Mouse (Mus musculus): ENCODE data around the gene Grik4.

Gene Grik4

DNA sequence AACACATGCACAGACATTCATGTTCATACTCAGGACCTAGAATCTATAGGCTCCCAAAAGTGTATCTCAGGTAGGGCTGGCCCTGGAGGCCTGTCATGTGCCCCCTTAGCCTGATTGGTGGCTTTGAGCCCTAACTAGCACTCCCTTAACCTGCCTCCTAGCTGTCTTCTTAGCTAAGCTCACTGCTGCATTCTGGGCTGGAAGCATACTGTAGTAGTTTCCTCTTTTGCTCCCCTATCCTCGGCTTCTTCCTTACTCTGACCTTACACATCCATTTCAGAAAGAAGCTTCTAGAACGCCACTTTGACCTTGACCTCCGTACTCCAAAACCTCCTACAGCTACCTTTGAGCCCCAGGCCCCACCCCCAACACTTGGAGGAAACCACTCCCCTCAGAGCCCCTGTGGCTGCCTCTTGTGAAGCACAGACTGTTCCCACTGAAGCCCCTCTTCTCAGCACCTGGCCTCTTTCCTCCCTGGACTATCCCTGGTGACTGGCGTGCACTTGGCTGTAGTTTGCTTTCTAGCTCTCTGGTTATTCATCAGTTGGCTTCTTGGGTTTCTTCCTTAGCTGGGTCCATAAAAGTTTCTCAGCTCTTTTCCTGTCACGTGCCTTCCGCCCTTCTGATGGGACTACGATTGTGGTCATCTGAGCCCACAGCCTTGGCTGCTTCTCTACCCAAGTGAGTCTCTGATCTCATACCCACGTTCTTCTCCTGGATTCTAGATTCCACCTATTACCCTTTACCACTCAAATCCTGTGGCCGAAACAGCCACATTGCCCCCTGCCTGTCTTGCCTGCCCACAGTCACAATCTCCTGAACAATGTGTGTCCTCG, 84.1 kb downstream of the Grik4 start:
- DNase-seq (ENCODE audit: low spot score) = no peak

DNA sequence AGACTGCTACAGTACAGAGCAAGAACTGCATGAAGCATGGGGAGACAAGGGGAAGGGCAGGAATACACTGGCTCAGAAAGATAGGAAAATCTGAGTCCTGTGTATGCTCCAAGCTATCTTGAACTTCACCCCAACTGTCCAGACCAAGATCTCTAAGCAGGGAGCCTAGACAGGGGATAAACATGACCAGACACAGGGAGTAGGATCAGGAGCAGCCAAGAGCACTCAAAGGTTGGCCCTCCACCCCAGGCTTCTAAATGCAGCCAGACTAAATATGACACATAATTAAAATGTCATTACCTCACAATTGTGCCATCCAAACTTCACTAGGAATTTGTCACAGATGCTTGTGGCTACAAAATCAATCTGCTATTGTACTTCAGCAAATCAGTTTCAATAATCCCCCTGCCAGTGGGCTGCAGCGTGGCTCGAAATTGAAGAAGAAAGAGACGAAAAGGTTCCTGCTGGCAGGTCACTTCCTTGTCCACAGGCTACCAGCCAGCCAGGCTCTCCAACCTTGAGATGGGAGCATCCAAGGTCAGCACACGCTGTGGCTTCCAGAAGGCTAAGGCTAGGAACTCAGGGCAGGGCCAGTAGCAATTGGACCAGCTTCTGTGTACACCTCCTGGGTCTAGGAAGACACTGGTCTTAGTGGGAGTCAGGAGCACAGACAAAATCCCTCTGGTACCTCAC, 85.1 kb downstream of the Grik4 start:
- DNase-seq (ENCODE audit: low spot score) = no peak

DNA sequence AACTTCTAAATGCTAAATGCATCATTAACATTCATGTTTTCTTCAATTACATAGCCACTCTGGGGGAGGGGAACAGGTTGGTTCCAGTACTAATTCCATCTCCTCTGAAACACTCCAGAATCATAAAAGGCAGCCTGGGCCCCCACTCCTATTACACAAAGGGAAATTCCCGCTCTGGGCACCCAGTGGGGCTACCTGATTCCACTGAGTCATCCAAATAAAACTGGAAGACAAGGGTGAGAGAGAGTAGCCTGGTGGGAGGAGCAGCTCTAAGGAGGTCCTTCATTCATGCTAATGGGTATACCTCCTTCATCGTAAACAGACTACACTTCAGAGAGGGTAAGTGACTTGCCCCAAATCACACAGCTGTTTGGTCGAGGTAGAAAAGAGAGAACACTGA, 85.7 kb downstream of the Grik4 start:
- no peak for DNase-seq (ENCODE audit: low spot score)

GRCm38 (mm10) chr9:42857756-42858155, 86.5 kb downstream of the Grik4 start:
- no peak for DNase-seq (ENCODE audit: low spot score)

DNA sequence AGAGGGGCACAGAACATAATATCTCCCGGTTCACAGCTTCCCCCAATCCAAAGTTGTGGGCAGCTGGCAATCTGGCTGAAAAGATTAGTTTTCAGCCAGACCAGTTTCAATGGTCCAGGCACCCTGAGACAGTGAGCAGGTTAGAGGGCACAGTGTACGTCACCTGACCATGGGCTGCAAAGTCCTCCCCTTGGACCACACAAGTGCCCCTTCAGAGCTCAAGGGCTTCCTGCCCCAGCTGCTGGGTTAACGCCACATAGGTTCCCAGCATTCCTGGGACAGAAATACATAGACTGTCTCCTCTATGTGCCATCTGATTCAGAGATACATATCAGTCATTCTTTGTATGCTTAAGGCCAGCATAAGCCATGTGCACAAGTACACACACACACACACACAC, 91.2 kb downstream of the Grik4 start:
- no peak for DNase-seq (ENCODE audit: low spot score)

GRCm38 (mm10) chr9:42850063-42850462, 94.2 kb downstream of the Grik4 start:
- no peak for DNase-seq (ENCODE audit: low spot score)

GRCm38 (mm10) chr9:42848061-42848460, 96.2 kb downstream of the Grik4 start:
- DNase-seq (ENCODE audit: low spot score) = no peak

DNA sequence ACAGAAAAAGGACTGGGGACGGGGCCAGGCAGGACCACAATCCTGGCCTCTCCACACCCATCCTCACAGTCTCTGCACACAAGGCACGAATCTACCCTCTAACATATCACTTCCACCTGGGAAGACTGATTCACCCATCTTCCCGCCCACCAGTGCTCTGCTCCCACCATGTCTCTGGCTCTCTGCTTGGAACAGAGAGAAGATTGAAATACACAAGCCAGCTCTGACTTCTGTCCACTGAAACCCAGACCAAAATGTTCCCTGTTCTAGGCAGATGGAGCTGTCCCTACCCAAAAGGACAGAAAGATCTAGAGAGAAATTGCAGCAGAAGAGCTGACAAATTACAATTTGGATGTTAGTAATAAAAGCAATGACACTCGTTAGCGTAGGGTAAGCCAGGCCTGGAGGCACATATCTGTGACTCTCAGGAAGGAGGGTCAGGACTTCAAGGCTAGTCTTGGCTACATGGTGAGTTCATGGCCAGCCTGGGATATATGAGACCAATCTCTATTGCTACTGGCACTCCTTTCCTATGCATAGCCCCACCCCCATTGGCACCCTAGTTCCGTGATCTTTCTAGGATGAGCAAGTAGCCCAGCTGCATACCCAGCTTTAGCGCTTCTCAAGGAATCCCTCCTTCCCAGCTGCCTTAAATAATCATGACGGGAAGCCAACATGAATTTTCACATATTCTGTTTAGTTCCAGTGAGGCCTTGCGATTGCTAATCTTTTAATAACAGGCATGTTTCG, 97.4 kb downstream of the Grik4 start:
- DNase-seq (ENCODE audit: low spot score) = peak; percentile 13

DNA sequence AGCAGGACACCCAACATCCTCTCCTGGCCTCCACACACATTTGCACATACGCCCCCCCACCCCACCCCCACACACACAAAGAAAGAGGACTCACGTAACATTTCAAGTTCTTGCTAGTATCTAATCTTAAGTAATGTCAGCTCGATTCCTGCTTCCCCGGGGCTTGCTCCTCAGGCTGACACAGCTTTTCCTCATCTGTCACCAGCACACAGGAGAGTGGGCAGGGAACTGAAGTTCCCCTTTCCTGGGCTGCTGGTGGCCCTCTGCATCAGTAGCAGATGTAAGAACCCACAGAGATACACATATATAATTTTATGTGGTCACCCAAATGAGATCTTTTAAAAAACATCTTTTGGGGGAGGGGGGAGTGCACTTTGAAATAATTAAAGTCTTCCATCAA, 98.2 kb downstream of the Grik4 start:
- no peak for DNase-seq (ENCODE audit: low spot score)

DNA sequence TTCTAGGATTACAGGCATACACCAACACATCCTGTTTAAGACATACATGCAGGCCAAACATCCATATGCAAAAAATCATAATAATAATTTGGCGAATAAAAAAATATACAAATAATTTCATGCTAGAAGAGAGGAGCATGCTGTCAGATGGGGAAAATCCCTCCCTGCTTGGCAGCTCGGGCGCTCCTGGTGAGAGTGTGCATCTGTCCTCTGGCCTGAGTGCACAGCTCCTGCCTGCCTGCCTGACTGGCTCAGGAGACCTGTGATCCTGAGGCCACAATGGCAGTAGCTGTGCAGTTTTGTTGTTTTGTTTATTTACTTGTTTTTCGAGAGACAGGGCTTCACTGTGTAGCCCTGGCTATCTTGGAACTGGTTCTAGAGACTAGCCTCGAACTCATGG, 100.0 kb downstream of the Grik4 start:
- no peak for DNase-seq (ENCODE audit: low spot score)

GRCm38 (mm10) chr9:42838299-42838698, 106.0 kb downstream of the Grik4 start:
- DNase-seq (ENCODE audit: low spot score) = no peak

DNA sequence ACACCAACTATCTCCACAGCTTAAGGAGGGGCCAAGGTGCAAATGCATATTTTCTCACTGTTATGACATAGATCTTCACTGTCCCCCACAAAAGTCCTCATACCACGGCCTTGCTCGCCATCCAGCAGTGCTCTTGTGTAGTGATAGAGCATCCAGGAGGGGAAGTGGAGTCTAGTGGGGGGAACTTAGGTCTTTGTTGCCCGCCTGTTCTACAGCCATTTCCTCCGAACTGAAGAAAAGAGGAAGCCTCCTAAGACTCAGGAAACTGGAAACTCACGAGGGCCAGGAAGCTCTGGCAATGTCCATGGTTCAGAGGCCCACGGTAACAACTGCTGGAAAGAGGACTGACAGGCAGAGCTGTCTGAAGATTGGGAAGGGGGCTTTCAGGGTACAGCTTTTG, 106.8 kb downstream of the Grik4 start:
- DNase-seq (ENCODE audit: low spot score) = no peak

DNA sequence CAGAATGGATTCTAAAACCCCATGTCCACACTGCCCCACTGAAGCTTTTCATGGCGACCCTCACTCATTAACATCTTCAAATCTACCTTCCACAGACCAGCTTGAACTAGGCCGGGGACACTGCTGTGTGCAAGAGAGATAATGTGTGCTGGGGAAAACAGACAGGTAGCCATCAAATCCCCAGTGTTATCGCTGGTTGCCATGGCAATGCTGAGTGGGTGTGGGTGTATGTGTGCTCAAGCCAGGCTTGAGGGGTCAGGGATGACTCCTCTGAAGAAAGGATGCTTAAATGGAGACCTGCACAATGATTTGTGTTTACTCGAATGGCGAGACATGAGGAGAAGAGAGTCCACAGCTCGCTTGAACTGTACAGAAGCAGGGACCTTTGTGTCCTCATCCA, 112.7 kb downstream of the Grik4 start:
- no peak for DNase-seq (ENCODE audit: low spot score)

DNA sequence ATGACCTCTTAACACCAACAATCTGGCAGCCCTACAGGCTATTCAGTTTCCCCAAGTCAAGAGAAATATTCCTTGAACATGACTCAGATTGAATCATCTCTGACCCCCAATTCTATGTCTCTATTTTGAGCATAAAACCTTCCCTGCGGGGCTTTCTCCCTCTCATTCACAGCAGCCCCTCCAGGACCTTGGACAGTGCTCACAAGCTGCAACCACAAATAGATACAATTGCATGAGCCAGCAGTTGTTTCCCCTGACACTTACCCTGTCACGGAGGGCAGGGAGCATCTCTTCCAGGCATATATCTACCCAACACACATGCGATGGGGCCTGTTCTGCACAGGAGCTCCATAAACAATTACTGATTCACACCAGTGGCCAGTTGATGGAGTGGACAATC, 125.0 kb downstream of the Grik4 start:
- DNase-seq (ENCODE audit: low spot score) = no peak

GRCm38 (mm10) chr9:42816815-42817214, 127.5 kb downstream of the Grik4 start:
- no peak for DNase-seq (ENCODE audit: low spot score)

DNA sequence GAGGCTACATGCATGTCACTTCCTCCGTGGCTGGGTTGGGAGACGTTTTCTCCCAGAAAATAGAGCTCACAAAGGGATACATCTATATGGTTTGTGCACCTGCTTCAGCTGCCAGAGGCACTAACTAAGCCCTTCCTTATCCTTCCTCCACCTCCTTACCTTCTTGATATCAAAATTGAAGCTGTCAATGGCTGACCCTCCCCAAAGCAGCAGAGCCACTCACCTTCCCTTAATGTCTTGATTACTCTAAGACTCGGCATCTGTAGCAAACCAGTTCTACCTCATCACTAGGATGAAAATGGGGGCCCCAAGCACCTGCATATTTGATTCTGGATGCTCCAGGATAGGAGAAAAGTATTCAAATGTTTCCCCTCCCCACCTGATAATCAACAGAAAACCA, 135.1 kb downstream of the Grik4 start:
- DNase-seq (ENCODE audit: low spot score) = no peak

GRCm38 (mm10) chr9:42808394-42808793, 135.9 kb downstream of the Grik4 start:
- DNase-seq (ENCODE audit: low spot score) = no peak

DNA sequence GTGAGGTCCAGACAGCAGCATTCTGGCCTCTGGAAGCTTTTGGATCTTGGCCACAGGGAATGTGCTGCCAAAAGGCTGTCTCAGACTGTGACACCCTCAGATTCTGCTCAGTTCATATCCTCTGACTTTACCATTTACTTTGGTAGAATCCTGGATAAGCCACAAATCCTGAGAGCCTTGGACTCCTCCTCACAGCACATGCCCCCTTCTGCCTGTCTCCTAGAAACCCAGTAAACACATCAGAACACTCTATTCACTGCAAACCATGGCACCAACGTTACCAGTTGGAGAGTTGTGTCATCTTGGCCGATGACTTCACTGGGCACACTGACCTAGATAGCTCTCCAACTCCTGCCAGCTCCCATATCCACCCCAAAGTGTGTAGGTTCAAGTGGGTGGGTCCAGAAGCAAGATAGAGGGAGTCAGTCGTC, 141.2 kb downstream of the Grik4 start:
- DNase-seq (ENCODE audit: low spot score) = no peak

- peak; percentile 29 for DNase-seq (ENCODE audit: low spot score)
These were observed 142.4 kb downstream of the Grik4 start for GRCm38 (mm10) chr9:42801929-42802328.

DNA sequence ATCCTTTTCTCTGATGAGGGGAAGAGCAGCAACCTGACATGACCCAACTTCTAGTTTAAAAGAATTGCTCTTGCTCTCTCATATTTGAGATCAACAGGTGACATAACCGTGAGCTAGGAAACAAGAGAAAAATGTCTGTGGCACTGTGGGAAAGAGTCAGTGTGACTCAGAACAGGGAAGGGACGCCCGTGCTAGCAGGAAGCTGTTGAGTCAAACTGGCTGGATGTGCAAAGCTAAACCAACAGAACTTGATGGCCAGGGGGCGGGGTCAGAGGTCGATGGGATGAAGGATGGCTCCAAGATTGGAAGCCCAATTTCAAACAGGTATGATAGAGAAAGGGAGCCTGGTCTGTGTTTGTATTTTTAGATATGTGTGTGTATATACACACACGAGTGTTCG, 144.2 kb downstream of the Grik4 start:
- no peak for DNase-seq (ENCODE audit: low spot score)

DNA sequence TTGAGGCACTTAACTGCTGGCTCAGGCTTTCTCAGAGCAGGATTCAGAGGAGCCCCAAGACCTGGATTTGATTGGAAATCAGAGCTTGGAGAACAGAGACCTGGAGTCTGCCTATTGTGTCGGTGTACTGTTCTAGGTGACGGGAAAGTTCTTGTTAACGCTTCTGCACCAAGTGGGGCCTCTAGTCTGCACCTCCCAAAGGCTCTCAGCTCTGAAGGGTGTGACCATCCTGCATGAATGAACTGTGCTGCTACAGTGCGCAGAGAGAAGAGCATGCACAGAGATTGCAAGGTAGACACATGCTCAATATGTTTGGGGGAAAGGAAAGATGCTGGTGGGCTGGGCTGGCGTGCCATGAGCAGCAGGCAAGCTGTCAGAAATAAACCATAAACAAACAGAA, 144.6 kb downstream of the Grik4 start:
- no peak for DNase-seq (ENCODE audit: low spot score)

GRCm38 (mm10) chr9:42799242-42799641, 145.1 kb downstream of the Grik4 start:
- no peak for DNase-seq (ENCODE audit: low spot score)

GRCm38 (mm10) chr9:42798280-42798679, 146.0 kb downstream of the Grik4 start:
- no peak for DNase-seq (ENCODE audit: low spot score)
